Mouse (Mus musculus) forebrain, embryonic 12.5 days (tissue): ENCODE results near the gene Trip11. TPM values are rescaled to one million over a fixed set of nuclear protein-coding genes. Genes with fewer than 3 reads are reported as not detected.

ENCODE experiments used
- ATAC-seq: fragments of 200-750 bp; cut with Nextera tagmentation; 2 replicates; pipeline ENCODE4 v1.8.0; 2017; ENCODE audit warnings: moderate TSS enrichment; ENCODE audit not compliant: low FRiP score
- H3K27ac ChIP-seq: fragments of 300-500 bp; sonication (generic); 2 replicates; pipeline ENCODE4 v1.5.1; 2016; ENCODE audit warnings: mild to moderate bottlenecking
- H3K27me3 ChIP-seq: fragments of 300-500 bp; sonication (generic); 2 replicates; pipeline ENCODE4 v1.6.1; 2016; ENCODE audit warnings: mild to moderate bottlenecking
- H3K36me3 ChIP-seq: fragments of 300-500 bp; sonication (generic); replicated peaks from 2 replicates; pipeline ENCODE4 v1.6.1; 2016; ENCODE audit warnings: mild to moderate bottlenecking
- H3K4me1 ChIP-seq: fragments of 300-500 bp; sonication (generic); 2 replicates; pipeline ENCODE4 v1.6.1; 2016
- H3K4me2 ChIP-seq: fragments of 300-500 bp; sonication (generic); 2 replicates; pipeline ENCODE4 v1.6.1; 2016; ENCODE audit warnings: mild to moderate bottlenecking, moderate library complexity
- H3K4me3 ChIP-seq: fragments of 300-500 bp; sonication (generic); replicated peaks from 2 replicates; pipeline ENCODE4 v1.5.1; 2016; ENCODE audit warnings: mild to moderate bottlenecking
- H3K9ac ChIP-seq: fragments of 300-500 bp; sonication (generic); 2 replicates; pipeline ENCODE4 v1.6.1; 2016; ENCODE audit warnings: mild to moderate bottlenecking
- H3K9me3 ChIP-seq: fragments of 300-500 bp; sonication (generic); 2 replicates; pipeline ENCODE4 v1.6.1; 2016
- WGBS: fragments of 180-500 bp; shearing (Covaris S2); methylation state at CpG from one replicate; pipeline ENCODE4 v1.1.7; 2016; 5-methylcytosine and 5-hydroxymethylcytosine counted together
- polyA plus RNA-seq: library from polyadenylated mRNA; unstranded; fragments of >200 nt; fragmentation: Nextera tagmentation; extraction: Ambion mirVana; gene quantifications from 2 replicates; pipeline ENCODE4 v1.2.1, GENCODE M21; 2016

Gene Trip11
- polyA plus RNA-seq, 1 experiment from 2014 or later = 22.5 TPM

DNA sequence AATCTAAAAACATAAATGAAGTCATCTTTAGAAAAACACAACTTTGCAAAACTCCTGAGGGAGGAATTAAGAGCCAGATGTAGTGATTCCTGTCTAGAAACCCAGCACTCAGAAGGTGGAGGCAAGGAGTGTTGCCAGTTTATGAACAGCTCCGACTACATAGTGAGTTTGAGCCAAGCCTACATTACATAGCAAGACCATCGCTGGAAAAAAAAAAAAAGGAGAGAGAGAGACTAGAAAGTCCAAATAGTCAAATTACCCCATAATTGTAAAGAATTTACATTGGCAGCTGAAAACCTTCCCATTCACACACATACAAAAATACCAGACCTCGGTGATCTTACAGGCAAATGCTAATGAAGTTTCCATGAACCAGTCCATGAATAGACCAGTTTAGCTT, 123.8 kb downstream of the Trip11 start:
- WGBS = 83% methylated on average over 3 of the region's 3 CpGs
- no peaks in the 10 kb centered on the region for H3K9me3 ChIP-seq
- no peak overlapping the region for H3K4me3 ChIP-seq
- no peaks in the 10 kb centered on the region for H3K27me3 ChIP-seq
- H3K9ac ChIP-seq = no peak overlapping the region
- no peaks in the 10 kb centered on the region for H3K4me1 ChIP-seq
- H3K4me2 ChIP-seq = no peak overlapping the region
- no peak for ATAC-seq
- no peaks in the 10 kb centered on the region for H3K36me3 ChIP-seq
- no peak overlapping the region for H3K27ac ChIP-seq

Other genes with a start within 250 kb of the Trip11 start
- 0.12 and 0.20 TPM in 2 replicates for gene Tc2n, start 194.7 kb downstream of the Trip11 start, polyA plus RNA-seq
- 8.7 and 12.2 TPM in 2 replicates for gene Fbln5, start 94.2 kb downstream of the Trip11 start, polyA plus RNA-seq
- 16.2 and 16.4 TPM in 2 replicates for gene Atxn3, start 45.0 kb upstream of the Trip11 start, polyA plus RNA-seq
- 41.4 and 43.0 TPM in 2 replicates for gene Cpsf2, start 62.7 kb upstream of the Trip11 start, polyA plus RNA-seq
- 0.31 and 0.40 TPM in 2 replicates for gene Slc24a4, start 215.5 kb upstream of the Trip11 start, polyA plus RNA-seq